Mouse (Mus musculus) Muller cell, postnatal 12 days (primary cell): ENCODE data around the gene Reln.

Experiments
- DNase-seq: peaks from one replicate; pipeline ENCODE4 v3.0.0-alpha.2; 2015; ENCODE audit errors: inconsistent ontology term

The Reln gene

GRCm38 (mm10) chr5:22307853-22308252, 36.6 kb downstream of the Reln start:
- DNase-seq, result no peak

GRCm38 (mm10) chr5:22307072-22307471, 37.4 kb downstream of the Reln start:
- DNase-seq, result no peak

GRCm38 (mm10) chr5:22303709-22304108, 40.8 kb downstream of the Reln start:
- DNase-seq, result no peak

GRCm38 (mm10) chr5:22302309-22302708, 42.2 kb downstream of the Reln start:
- DNase-seq, result peak; percentile 24

GRCm38 (mm10) chr5:22300788-22301187, 43.7 kb downstream of the Reln start:
- DNase-seq, result no peak

- DNase-seq, result no peak
These were observed 44.5 kb downstream of the Reln start for GRCm38 (mm10) chr5:22300046-22300445.

- no peak for DNase-seq
These were observed 49.3 kb downstream of the Reln start for GRCm38 (mm10) chr5:22295161-22295560.

- DNase-seq, result peak; percentile 73
These were observed 53.1 kb downstream of the Reln start for GRCm38 (mm10) chr5:22291409-22291808.

GRCm38 (mm10) chr5:22285396-22285795, 59.1 kb downstream of the Reln start:
- no peak for DNase-seq

GRCm38 (mm10) chr5:22282141-22282665, 62.3 kb downstream of the Reln start:
- DNase-seq, result peak; percentile 90

GRCm38 (mm10) chr5:22280534-22281164, 63.9 kb downstream of the Reln start:
- no peak for DNase-seq

GRCm38 (mm10) chr5:22279201-22279600, 65.3 kb downstream of the Reln start:
- DNase-seq, result peak; percentile 82

- DNase-seq, result no peak
These were observed 70.4 kb downstream of the Reln start for GRCm38 (mm10) chr5:22274134-22274533.

- peak; percentile 56 for DNase-seq
These were observed 77.8 kb downstream of the Reln start for GRCm38 (mm10) chr5:22266489-22267301.

GRCm38 (mm10) chr5:22262351-22262765, 82.1 kb downstream of the Reln start:
- DNase-seq, result no peak

GRCm38 (mm10) chr5:22255346-22255745, 89.2 kb downstream of the Reln start:
- DNase-seq, result no peak

GRCm38 (mm10) chr5:22253910-22254309, 90.6 kb downstream of the Reln start:
- no peak for DNase-seq

- no peak for DNase-seq
These were observed 91.2 kb downstream of the Reln start for GRCm38 (mm10) chr5:22253318-22253717.

GRCm38 (mm10) chr5:22247850-22248249, 96.7 kb downstream of the Reln start:
- DNase-seq, result no peak

- no peak for DNase-seq
These were observed 99.4 kb downstream of the Reln start for GRCm38 (mm10) chr5:22245056-22245455.

GRCm38 (mm10) chr5:22243538-22243937, 101.0 kb downstream of the Reln start:
- no peak for DNase-seq

GRCm38 (mm10) chr5:22241560-22241959, 102.9 kb downstream of the Reln start:
- DNase-seq, result no peak

GRCm38 (mm10) chr5:22236801-22237200, 107.7 kb downstream of the Reln start:
- DNase-seq, result no peak
